ENCODE assay signal across 13 mouse cellular contexts in genomic region chr3:69362350-69362790, GRCm38 (mm10). TPM values are rescaled to one million over a fixed set of nuclear protein-coding genes. Genes with fewer than 3 reads are reported as not detected.
A peak's percentile ranks its signal among the peaks of the same experiment; 100 is the strongest.
DNase-seq lines count a peak whose midpoint lies in the region; ATAC-seq and TF ChIP-seq lines count a peak whose summit lies in the region.
"Had no signal": no experiment of that assay in that cellular context is flagged by ENCODE, and none has a peak within 500 bp of the region (broad histone marks: within the 10 kb centered on the region; RNA-seq: fewer than 3 reads in every experiment).

No protein-coding gene starts in this region.

- H3K27me3 ChIP-seq in forebrain, embryonic 15.5 days: no peaks in the 10 kb centered on the region
- H3K27me3 ChIP-seq in forebrain, embryonic 10.5 days (ENCODE audit: poor library complexity, severe bottlenecking): no peaks in the 10 kb centered on the region
- no peaks in the 10 kb centered on the region for H3K27me3 ChIP-seq in intestine, embryonic 14.5 days (replicated peaks; ENCODE audit: control insufficient read depth, insufficient read depth, low read length)
- no peaks in the 10 kb centered on the region for H3K27me3 ChIP-seq in intestine, embryonic 16.5 days (replicated peaks; ENCODE audit: control insufficient read depth, insufficient read depth, low read length)
- no peaks in the 10 kb centered on the region for H3K27me3 ChIP-seq in forebrain, postnatal 0 days (ENCODE audit: insufficient read depth, low read length)

- H3K9me3 ChIP-seq in forebrain, embryonic 15.5 days: no peaks in the 10 kb centered on the region
- H3K9me3 ChIP-seq in forebrain, embryonic 10.5 days: 0 out of 2 replicates have a peak, but pooled peaks cover 4% of the 10 kb centered on the region
- no peaks in the 10 kb centered on the region for H3K9me3 ChIP-seq in intestine, embryonic 14.5 days (ENCODE audit: control insufficient read depth, low read length)
- no peaks in the 10 kb centered on the region for H3K9me3 ChIP-seq in intestine, embryonic 16.5 days (ENCODE audit: control insufficient read depth, low read length)
- no peaks in the 10 kb centered on the region for H3K9me3 ChIP-seq in forebrain, postnatal 0 days (ENCODE audit: low read length)

- no peak overlapping the region for H3K4me3 ChIP-seq in forebrain, embryonic 15.5 days
- H3K4me3 ChIP-seq in forebrain, embryonic 10.5 days: no peak overlapping the region
- no peak overlapping the region for H3K4me3 ChIP-seq in intestine, embryonic 14.5 days (ENCODE audit: low read depth, low read length)
- H3K4me3 ChIP-seq in intestine, embryonic 16.5 days (ENCODE audit: low read length): no peak overlapping the region
- H3K4me3 ChIP-seq in forebrain, postnatal 0 days (ENCODE audit: low read depth, low read length): no peak overlapping the region

- WGBS in forebrain, embryonic 15.5 days: 51% methylated on average over 5 of the region's 5 CpGs
- WGBS in forebrain, embryonic 10.5 days: 87% methylated on average over 5 of the region's 5 CpGs
- WGBS in intestine, embryonic 14.5 days: 78% methylated on average over 5 of the region's 5 CpGs
- WGBS in intestine, embryonic 16.5 days: 78% methylated on average over 5 of the region's 5 CpGs
- 41% methylated on average over 5 of the region's 5 CpGs for WGBS in forebrain, postnatal 0 days

- H3K4me2 ChIP-seq in forebrain, embryonic 15.5 days (replicated peaks): no peak overlapping the region
- no peak overlapping the region for H3K4me2 ChIP-seq in intestine, embryonic 14.5 days (ENCODE audit: low read length)
- H3K4me2 ChIP-seq in intestine, embryonic 16.5 days (ENCODE audit: low read depth, low read length): no peak overlapping the region
- no peak overlapping the region for H3K4me2 ChIP-seq in forebrain, postnatal 0 days (ENCODE audit: low read depth)

- ATAC-seq in forebrain, embryonic 15.5 days (replicated peaks): peak; percentile 58
- no peak for ATAC-seq in intestine, embryonic 14.5 days (replicated peaks; ENCODE audit: low FRiP score, low TSS enrichment, low read depth)
- no peak for ATAC-seq in intestine, embryonic 16.5 days
- peak; percentile 42 for ATAC-seq in forebrain, postnatal 0 days

- peaks cover 22% of the 10 kb centered on the region for H3K4me1 ChIP-seq in forebrain, embryonic 15.5 days
- peaks cover 20% of the 10 kb centered on the region for H3K4me1 ChIP-seq in forebrain, embryonic 10.5 days
- no peaks in the 10 kb centered on the region for H3K4me1 ChIP-seq in intestine, embryonic 14.5 days (replicated peaks; ENCODE audit: control insufficient read depth, insufficient read depth, low read length)
- H3K4me1 ChIP-seq in intestine, embryonic 16.5 days (ENCODE audit: control insufficient read depth, insufficient read depth, low read length): peaks cover 8% of the 10 kb centered on the region; the same call in 1 of the 2 replicates
- no peaks in the 10 kb centered on the region; the same call in none of the 2 replicates for H3K4me1 ChIP-seq in forebrain, postnatal 0 days (ENCODE audit: insufficient read depth)

- no peak for DNase-seq in forebrain, embryonic 10.5 days (ENCODE audit: extremely low spot score, low spot score)
- DNase-seq in intestine, embryonic 14.5 days (ENCODE audit: low spot score): peak; percentile 38
- DNase-seq in cerebellum, adult 18-20 months: peak; percentile 49 to 57
- peak; percentile 50 for DNase-seq in forebrain, postnatal 0 days
- DNase-seq in lung, postnatal 25 days (ENCODE audit: low spot score): no peak
- DNase-seq: kidney, adult 8-10 months; lung, postnatal 14 days; right cerebral cortex, postnatal 14 days; thymus, adult 2 months had no signal

- TF ChIP-seq CTCF in forebrain, postnatal 0 days (IDR thresholded peaks at IDR 0.05; ENCODE audit: low read depth): no peak

- peak overlapping the region; percentile 83 for H3K27ac ChIP-seq in forebrain, embryonic 15.5 days (replicated peaks)
- H3K27ac ChIP-seq in forebrain, embryonic 10.5 days: no peak overlapping the region
- H3K27ac ChIP-seq in intestine, embryonic 14.5 days (ENCODE audit: low read depth): no peak overlapping the region
- no peak overlapping the region for H3K27ac ChIP-seq in intestine, embryonic 16.5 days (ENCODE audit: low read length)
- peak overlapping the region; percentile 67 for H3K27ac ChIP-seq in forebrain, postnatal 0 days (ENCODE audit: low read depth, low read length)
- H3K27ac ChIP-seq: liver, embryonic 14.5 days had no signal

- no peaks in the 10 kb centered on the region for H3K36me3 ChIP-seq in forebrain, embryonic 15.5 days
- H3K36me3 ChIP-seq in forebrain, embryonic 10.5 days (replicated peaks): no peaks in the 10 kb centered on the region
- no peaks in the 10 kb centered on the region for H3K36me3 ChIP-seq in intestine, embryonic 14.5 days (ENCODE audit: control insufficient read depth, insufficient read depth, low read length)
- no peaks in the 10 kb centered on the region for H3K36me3 ChIP-seq in intestine, embryonic 16.5 days (ENCODE audit: control insufficient read depth, insufficient read depth, low read length)
- H3K36me3 ChIP-seq in forebrain, postnatal 0 days (ENCODE audit: insufficient read depth): no peaks in the 10 kb centered on the region

- H3K9ac ChIP-seq in forebrain, embryonic 15.5 days (replicated peaks): no peak overlapping the region
- H3K9ac ChIP-seq in intestine, embryonic 14.5 days (ENCODE audit: low read length): no peak overlapping the region
- no peak overlapping the region for H3K9ac ChIP-seq in intestine, embryonic 16.5 days (ENCODE audit: low read depth, low read length)
- no peak overlapping the region; the same call in 1 of the 2 replicates for H3K9ac ChIP-seq in forebrain, postnatal 0 days
- H3K9ac ChIP-seq: liver, embryonic 14.5 days had no signal

RNA-seq across cellular contexts. Expression of gene Ppm1l, which starts 45.7 kb away (rescaled TPM):
- 26.2 and 27.7 TPM in 2 replicates for polyA plus RNA-seq in forebrain, embryonic 15.5 days (2015; fragmentation: Nextera tagmentation; extraction: Ambion mirVana)
- polyA plus RNA-seq in forebrain, embryonic 10.5 days (2016; fragmentation: Nextera tagmentation; extraction: Ambion mirVana): 9.3 and 9.8 TPM in 2 replicates
- polyA plus RNA-seq in intestine, embryonic 14.5 days (2014; fragmentation: Nextera tagmentation; extraction: Ambion mirVana): 7.3 and 8.0 TPM in 2 replicates
- 3.3 and 3.4 TPM in 2 replicates for polyA plus RNA-seq in intestine, embryonic 16.5 days (2015; fragmentation: Nextera tagmentation; extraction: Ambion mirVana)
- 21.6 and 27.6 TPM in 2 replicates for total RNA-seq in forebrain, postnatal 0 days (2014; rRNA removed)
- 13.2 and 19.2 TPM in 2 replicates for polyA plus RNA-seq in forebrain, postnatal 0 days (2015; fragmentation: Nextera tagmentation; extraction: Ambion mirVana)
- total RNA-seq: MEL had no signal

Comparison
In these comparisons a context has a peak if more than half of its experiments do, and no peak if none do; other contexts are left out.
1. H3K27ac ChIP-seq: peak in forebrain, embryonic 15.5 days (single experiment) and forebrain, postnatal 0 days (single experiment); none in forebrain, embryonic 10.5 days (single experiment), intestine, embryonic 14.5 days (single experiment) and intestine, embryonic 16.5 days (single experiment).
2. DNase-seq: peak in intestine, embryonic 14.5 days (single experiment), cerebellum, adult 18-20 months (2 of 2) and forebrain, postnatal 0 days (single experiment); none in forebrain, embryonic 10.5 days (single experiment) and lung, postnatal 25 days (single experiment).
3. ATAC-seq: peak in forebrain, embryonic 15.5 days (single experiment) and forebrain, postnatal 0 days (single experiment); none in intestine, embryonic 14.5 days (single experiment) and intestine, embryonic 16.5 days (single experiment).